Mouse (Mus musculus) kidney, adult 2 months (tissue): ENCODE data around the gene Ikzf1. TPM values are rescaled to one million over a fixed set of nuclear protein-coding genes. Genes with fewer than 3 reads are reported as not detected.

Experiments used
- DNase-seq: peaks from one replicate; pipeline ENCODE4 v3.0.0; 2021
- H3K27ac ChIP-seq: fragments of 200-500 bp; 2 replicates; pipeline ENCODE4 v1.5.1; 2012; ENCODE audit warnings: low read depth, low read length, control low read depth, inconsistent platforms; ENCODE audit not compliant: insufficient read depth
- H3K27me3 ChIP-seq: fragments of 200-500 bp; replicated peaks from 2 replicates; pipeline ENCODE4 v1.6.1; 2012; ENCODE audit warnings: mild to moderate bottlenecking, moderate library complexity, low read length, inconsistent platforms; ENCODE audit not compliant: control insufficient read depth, insufficient read depth
- H3K36me3 ChIP-seq: fragments of 200-500 bp; 2 replicates; pipeline ENCODE4 v1.6.1; 2012; ENCODE audit warnings: mild to moderate bottlenecking, moderate library complexity, low read length, inconsistent platforms; ENCODE audit not compliant: control insufficient read depth, insufficient read depth
- H3K4me1 ChIP-seq: fragments of 200-500 bp; 2 replicates; pipeline ENCODE4 v1.6.1; 2011; ENCODE audit warnings: low read length; ENCODE audit not compliant: control insufficient read depth, insufficient read depth
- H3K4me3 ChIP-seq: fragments of 200-500 bp; 2 replicates; pipeline ENCODE4 v1.5.1; 2011; ENCODE audit warnings: mild to moderate bottlenecking, low read depth, low read length, control low read depth; ENCODE audit not compliant: insufficient read depth
- CTCF ChIP-seq: fragments of 200-500 bp; conservative IDR thresholded peaks from 2 replicates; pipeline ENCODE4 v1.5.1; 2011; ENCODE audit warnings: low read depth, mild to moderate bottlenecking, control low read depth, low read length, moderate library complexity, mixed read lengths; ENCODE audit not compliant: insufficient read depth, insufficient read length
- POLR2A ChIP-seq: fragments of 200-500 bp; IDR thresholded peaks from one replicate; pipeline ENCODE4 v1.6.1; 2011; ENCODE audit warnings: low read depth, low read length, control low read depth
- WGBS: fragments of 180-500 bp; shearing (Covaris S2); methylation state at CpG from one replicate; pipeline ENCODE4 v1.1.7; 2018; 5-methylcytosine and 5-hydroxymethylcytosine counted together
- polyA plus RNA-seq: library from polyadenylated mRNA; depleted of rRNA; stranded (reverse); fragments of >200 nt; gene quantifications from 2 replicates; pipeline ENCODE4 v1.2.3, GENCODE M21; 2012

Ikzf1 gene
- polyA plus RNA-seq, 1 experiment: 12.8 TPM

- TF ChIP-seq CTCF (no peak), POLR2A (no peak)
- no peak overlapping the region for H3K4me3 ChIP-seq
- no peak overlapping the region for H3K27ac ChIP-seq
- no peaks in the 10 kb centered on the region for H3K27me3 ChIP-seq
- H3K36me3 ChIP-seq: no peaks in the 10 kb centered on the region
- DNase-seq: no peak
- no peaks in the 10 kb centered on the region for H3K4me1 ChIP-seq
- WGBS: 63% methylated on average over 5 of the region's 5 CpGs
Measured at GRCm38 (mm10) chr11:11719748-11720147, 34.9 kb downstream of the Ikzf1 start.

- 82% methylated on average over 11 of the region's 11 CpGs for WGBS
- TF ChIP-seq POLR2A: no peak
- no peak for TF ChIP-seq CTCF
Measured at GRCm38 (mm10) chr11:11725252-11725875, 40.6 kb downstream of the Ikzf1 start.

GRCm38 (mm10) chr11:11725876-11726525 is 41.2 kb downstream of the Ikzf1 start:
- 90% methylated on average over 5 of the region's 5 CpGs for WGBS
- DNase-seq: no peak
- H3K27me3 ChIP-seq: no peaks in the 10 kb centered on the region
- no peaks in the 10 kb centered on the region for H3K4me1 ChIP-seq
- no peaks in the 10 kb centered on the region for H3K36me3 ChIP-seq
- TF ChIP-seq POLR2A (no peak), CTCF (no peak)
- H3K27ac ChIP-seq: no peak overlapping the region
- no peak overlapping the region for H3K4me3 ChIP-seq

More at GRCm38 (mm10) chr11:11725252-11725875, 40.6 kb downstream of the Ikzf1 start:
- no peaks in the 10 kb centered on the region for H3K36me3 ChIP-seq
- no peaks in the 10 kb centered on the region for H3K27me3 ChIP-seq
- H3K4me3 ChIP-seq: no peak overlapping the region
- no peak overlapping the region for H3K27ac ChIP-seq
- H3K4me1 ChIP-seq: no peaks in the 10 kb centered on the region
- no peak for DNase-seq

GRCm38 (mm10) chr11:11726807-11727276 is 42.0 kb downstream of the Ikzf1 start:
- H3K27ac ChIP-seq: no peak overlapping the region
- no peaks in the 10 kb centered on the region for H3K4me1 ChIP-seq
- 61% methylated on average over 4 of the region's 4 CpGs for WGBS
- H3K36me3 ChIP-seq: no peaks in the 10 kb centered on the region
- no peak overlapping the region for H3K4me3 ChIP-seq
- TF ChIP-seq CTCF: no peak
- no peak for TF ChIP-seq POLR2A
- no peak for DNase-seq
- no peaks in the 10 kb centered on the region for H3K27me3 ChIP-seq

GRCm38 (mm10) chr11:11727936-11728556 is 43.2 kb downstream of the Ikzf1 start:
- no peak for DNase-seq
- H3K36me3 ChIP-seq: no peaks in the 10 kb centered on the region
- no peak overlapping the region for H3K27ac ChIP-seq
- 86% methylated on average over 10 of the region's 10 CpGs for WGBS
- H3K4me3 ChIP-seq: no peak overlapping the region
- H3K27me3 ChIP-seq: no peaks in the 10 kb centered on the region
- no peaks in the 10 kb centered on the region for H3K4me1 ChIP-seq
- TF ChIP-seq CTCF: no peak
- no peak for TF ChIP-seq POLR2A

- no peak for DNase-seq
- 79% methylated on average over 6 of the region's 6 CpGs for WGBS
- Histone ChIP-seq H3K27ac (no peak overlapping the region), H3K4me1 (no peaks in the 10 kb centered on the region), H3K36me3 (no peaks in the 10 kb centered on the region), H3K4me3 (no peak overlapping the region), H3K27me3 (no peaks in the 10 kb centered on the region)
- TF ChIP-seq POLR2A (no peak), CTCF (no peak)
Measured at GRCm38 (mm10) chr11:11729216-11729615, 44.4 kb downstream of the Ikzf1 start.

- Histone ChIP-seq H3K36me3 (no peaks in the 10 kb centered on the region), H3K4me3 (no peak overlapping the region)
Measured at GRCm38 (mm10) chr11:11730062-11730461, 45.3 kb downstream of the Ikzf1 start.

More at GRCm38 (mm10) chr11:11730062-11730461, 45.3 kb downstream of the Ikzf1 start:
- TF ChIP-seq POLR2A (no peak), CTCF (no peak)
- Histone ChIP-seq H3K4me1 (no peaks in the 10 kb centered on the region), H3K27ac (no peak overlapping the region), H3K27me3 (no peaks in the 10 kb centered on the region)
- 67% methylated on average over 1 of the region's 1 CpGs for WGBS
- DNase-seq: no peak
